ENCODE assay signal across 21 mouse cellular contexts in genomic region chr5:61035539-61036089, GRCm38 (mm10).
DNase-seq lines count a peak whose midpoint lies in the region; ATAC-seq and TF ChIP-seq lines count a peak whose summit lies in the region.
"Had no signal": no experiment of that assay in that cellular context is flagged by ENCODE, and none has a peak within 500 bp of the region (broad histone marks: within the 10 kb centered on the region; RNA-seq: fewer than 3 reads in every experiment).

No protein-coding gene starts in this region.

- H3K4me1 ChIP-seq in hindbrain, embryonic 14.5 days (replicated peaks; ENCODE audit: control insufficient read depth, insufficient read depth, low read length), result no peaks in the 10 kb centered on the region
- H3K4me1 ChIP-seq in hindbrain, embryonic 16.5 days (ENCODE audit: control insufficient read depth, insufficient read depth, low read depth, low read length), result no peaks in the 10 kb centered on the region
- H3K4me1 ChIP-seq in midbrain, embryonic 13.5 days (replicated peaks), result no peaks in the 10 kb centered on the region
- H3K4me1 ChIP-seq in midbrain, embryonic 10.5 days, result no peaks in the 10 kb centered on the region
- no peaks in the 10 kb centered on the region for H3K4me1 ChIP-seq in forebrain, postnatal 0 days (ENCODE audit: insufficient read depth)
- H3K4me1 ChIP-seq: embryonic facial prominence, embryonic 12.5 days; heart, embryonic 13.5 days; limb, embryonic 13.5 days; megakaryocyte, embryonic 14.5 days had no signal

- H3K27me3 ChIP-seq in hindbrain, embryonic 14.5 days (ENCODE audit: control insufficient read depth, insufficient read depth, low read length), result no peaks in the 10 kb centered on the region
- no peaks in the 10 kb centered on the region for H3K27me3 ChIP-seq in hindbrain, embryonic 16.5 days (replicated peaks; ENCODE audit: control insufficient read depth, insufficient read depth, low read length)
- no peaks in the 10 kb centered on the region for H3K27me3 ChIP-seq in midbrain, embryonic 13.5 days
- no peaks in the 10 kb centered on the region for H3K27me3 ChIP-seq in midbrain, embryonic 10.5 days (ENCODE audit: low read depth, poor library complexity, severe bottlenecking)
- H3K27me3 ChIP-seq in forebrain, postnatal 0 days (ENCODE audit: insufficient read depth, low read length), result no peaks in the 10 kb centered on the region
- H3K27me3 ChIP-seq: embryonic facial prominence, embryonic 12.5 days; heart, embryonic 13.5 days; limb, embryonic 13.5 days; megakaryocyte, embryonic 14.5 days had no signal

- H3K9me3 ChIP-seq in hindbrain, embryonic 14.5 days (ENCODE audit: control insufficient read depth, low read length), result no peaks in the 10 kb centered on the region
- H3K9me3 ChIP-seq in hindbrain, embryonic 16.5 days (ENCODE audit: control insufficient read depth, low read length), result no peaks in the 10 kb centered on the region
- no peaks in the 10 kb centered on the region for H3K9me3 ChIP-seq in midbrain, embryonic 13.5 days
- no peaks in the 10 kb centered on the region for H3K9me3 ChIP-seq in midbrain, embryonic 10.5 days (replicated peaks)
- no peaks in the 10 kb centered on the region for H3K9me3 ChIP-seq in forebrain, postnatal 0 days (ENCODE audit: low read length)
- H3K9me3 ChIP-seq: embryonic facial prominence, embryonic 12.5 days; heart, embryonic 13.5 days; limb, embryonic 13.5 days; megakaryocyte, embryonic 14.5 days had no signal

- WGBS in hindbrain, embryonic 14.5 days, result 57% methylated on average over 2 of the region's 2 CpGs
- WGBS in hindbrain, embryonic 16.5 days, result 43% methylated on average over 2 of the region's 2 CpGs
- WGBS in midbrain, embryonic 13.5 days, result 50% methylated on average over 2 of the region's 2 CpGs
- WGBS in midbrain, embryonic 10.5 days, result 80% methylated on average over 2 of the region's 2 CpGs
- 46% methylated on average over 2 of the region's 2 CpGs for WGBS in forebrain, postnatal 0 days

- H3K4me3 ChIP-seq in hindbrain, embryonic 14.5 days (replicated peaks; ENCODE audit: low read length), result no peak overlapping the region
- no peak overlapping the region for H3K4me3 ChIP-seq in hindbrain, embryonic 16.5 days (ENCODE audit: low read length)
- H3K4me3 ChIP-seq in midbrain, embryonic 13.5 days (replicated peaks), result no peak overlapping the region
- H3K4me3 ChIP-seq in midbrain, embryonic 10.5 days, result no peak overlapping the region
- H3K4me3 ChIP-seq in forebrain, postnatal 0 days (ENCODE audit: low read depth, low read length), result no peak overlapping the region
- H3K4me3 ChIP-seq: embryonic facial prominence, embryonic 12.5 days; gastrocnemius, adult 2 months; heart, embryonic 13.5 days; limb, embryonic 13.5 days; megakaryocyte, embryonic 14.5 days had no signal

- H3K9ac ChIP-seq in hindbrain, embryonic 14.5 days, result no peak overlapping the region
- no peak overlapping the region for H3K9ac ChIP-seq in hindbrain, embryonic 16.5 days (ENCODE audit: low read depth, low read length)
- no peak overlapping the region for H3K9ac ChIP-seq in midbrain, embryonic 13.5 days (replicated peaks)
- no peak overlapping the region for H3K9ac ChIP-seq in forebrain, postnatal 0 days
- H3K9ac ChIP-seq: embryonic facial prominence, embryonic 12.5 days; heart, embryonic 13.5 days; limb, embryonic 13.5 days; liver, embryonic 14.5 days had no signal

- no peaks in the 10 kb centered on the region for H3K36me3 ChIP-seq in hindbrain, embryonic 14.5 days (replicated peaks; ENCODE audit: control insufficient read depth, insufficient read depth)
- no peaks in the 10 kb centered on the region for H3K36me3 ChIP-seq in hindbrain, embryonic 16.5 days (ENCODE audit: control insufficient read depth, insufficient read depth, low read length)
- H3K36me3 ChIP-seq in midbrain, embryonic 13.5 days, result no peaks in the 10 kb centered on the region
- H3K36me3 ChIP-seq in midbrain, embryonic 10.5 days, result no peaks in the 10 kb centered on the region
- no peaks in the 10 kb centered on the region for H3K36me3 ChIP-seq in forebrain, postnatal 0 days (ENCODE audit: insufficient read depth)
- H3K36me3 ChIP-seq: embryonic facial prominence, embryonic 12.5 days; heart, embryonic 13.5 days; limb, embryonic 13.5 days had no signal

- H3K27ac ChIP-seq in hindbrain, embryonic 14.5 days, result no peak overlapping the region
- H3K27ac ChIP-seq in hindbrain, embryonic 16.5 days (ENCODE audit: low read depth, low read length), result no peak overlapping the region
- H3K27ac ChIP-seq in midbrain, embryonic 13.5 days, result no peak overlapping the region
- H3K27ac ChIP-seq in midbrain, embryonic 10.5 days (replicated peaks), result no peak overlapping the region
- H3K27ac ChIP-seq in forebrain, postnatal 0 days (ENCODE audit: low read depth, low read length), result no peak overlapping the region
- H3K27ac ChIP-seq: embryonic facial prominence, embryonic 12.5 days; gastrocnemius, adult 2 months; heart, embryonic 13.5 days; limb, embryonic 13.5 days; liver, embryonic 14.5 days; stomach, postnatal 0 days had no signal

- no peak overlapping the region for H3K4me2 ChIP-seq in hindbrain, embryonic 14.5 days (replicated peaks)
- no peak overlapping the region for H3K4me2 ChIP-seq in hindbrain, embryonic 16.5 days (ENCODE audit: low read length)
- no peak overlapping the region for H3K4me2 ChIP-seq in midbrain, embryonic 13.5 days (replicated peaks)
- H3K4me2 ChIP-seq in forebrain, postnatal 0 days (ENCODE audit: low read depth), result no peak overlapping the region
- H3K4me2 ChIP-seq: embryonic facial prominence, embryonic 12.5 days; heart, embryonic 13.5 days; limb, embryonic 13.5 days had no signal

- DNase-seq in hindbrain, embryonic 14.5 days (ENCODE audit: low spot score), result peak; percentile 38
- no peak for DNase-seq in midbrain, embryonic 10.5 days (ENCODE audit: low spot score)
- peak; percentile 80 for DNase-seq in forebrain, postnatal 0 days
- peak; percentile 65 for DNase-seq in right cerebral cortex, postnatal 4 days
- no peak for DNase-seq in cerebellum, postnatal 25 days
- DNase-seq: gastrocnemius, adult 2 months; heart, postnatal 4 days; kidney, adult 9 months; kidney, postnatal 36 days; lung, postnatal 14 days; retina, postnatal 1 day; thymus, postnatal 14 days had no signal

- ATAC-seq in hindbrain, embryonic 14.5 days (ENCODE audit: low FRiP score), result no peak
- ATAC-seq in hindbrain, embryonic 16.5 days, result no peak
- ATAC-seq in midbrain, embryonic 13.5 days, result 0 out of 2 replicates have a peak, but pooled peaks have one; percentile 20
- ATAC-seq in forebrain, postnatal 0 days, result peak; percentile 48; the same call in 1 of the 2 replicates
- ATAC-seq: inflammation-experienced regulatory T-cells, adult 6 months had no signal

- TF ChIP-seq CTCF in forebrain, postnatal 0 days (IDR thresholded peaks at IDR 0.05; ENCODE audit: low read depth), result no peak

Comparison
In these comparisons a context has a peak if more than half of its experiments do, and no peak if none do; other contexts are left out.
1. ATAC-seq: peak in midbrain, embryonic 13.5 days (single experiment) and forebrain, postnatal 0 days (single experiment); none in hindbrain, embryonic 14.5 days (single experiment) and hindbrain, embryonic 16.5 days (single experiment).
2. DNase-seq: peak in hindbrain, embryonic 14.5 days (single experiment), forebrain, postnatal 0 days (single experiment) and right cerebral cortex, postnatal 4 days (single experiment); none in midbrain, embryonic 10.5 days (single experiment) and cerebellum, postnatal 25 days (0 of 2).